Mouse (Mus musculus): ENCODE data around the gene BC048562. TPM values are rescaled to one million over a fixed set of nuclear protein-coding genes. Genes with fewer than 3 reads are reported as not detected.
A peak's percentile ranks its signal among the peaks of the same experiment; 100 is the strongest.

Gene BC048562
- polyA plus RNA-seq, 1 experiment from 2014 or later: not detected

- Histone ChIP-seq H3K27me3 (no peaks in the 10 kb centered on the region), H3K36me3 (replicated peaks) (peaks cover 34% of the 10 kb centered on the region), H3K4me1 (replicated peaks) (peaks cover 29% of the 10 kb centered on the region), H3K9ac (peak overlapping the region; percentile 92), H3K27ac (replicated peaks) (peak overlapping the region; percentile 97), H3K4me3 (replicated peaks) (peak overlapping the region; percentile 96), H3K9me3 (replicated peaks) (no peaks in the 10 kb centered on the region), H3K4me2 (peak overlapping the region; percentile 87)
- ATAC-seq (ENCODE audit: insufficient read depth): no peak
- WGBS (ENCODE audit: insufficient replicate concordance): 70% methylated on average over 26 of the region's 26 CpGs
Observed at GRCm38 (mm10) chr9:108489702-108490558, 53.6 kb downstream of the BC048562 start.

- H3K27ac ChIP-seq (replicated peaks): peak within 1 kb of the TSS; percentile 97
- WGBS (ENCODE audit: insufficient replicate concordance): under 1% methylated on average over 69 of the region's 69 CpGs
- peak within 1 kb of the TSS; percentile 92 for H3K9ac ChIP-seq
- peak; percentile 88 for ATAC-seq (ENCODE audit: insufficient read depth)
- H3K4me3 ChIP-seq (replicated peaks): peak within 1 kb of the TSS; percentile 96
- no peaks in the 10 kb centered on the region for H3K27me3 ChIP-seq
- H3K4me1 ChIP-seq (replicated peaks): peaks cover 29% of the 10 kb centered on the region
- peak within 1 kb of the TSS; percentile 87 for H3K4me2 ChIP-seq
- H3K9me3 ChIP-seq (replicated peaks): no peaks in the 10 kb centered on the region
- peaks cover 42% of the 10 kb centered on the region for H3K36me3 ChIP-seq (replicated peaks)
Observed at GRCm38 (mm10) chr9:108490559-108491285, 54.4 kb downstream of the BC048562 start, which contains the start of gene Usp19. Gene Usp19 (plus strand): TSS chr9:108490602.

DNA sequence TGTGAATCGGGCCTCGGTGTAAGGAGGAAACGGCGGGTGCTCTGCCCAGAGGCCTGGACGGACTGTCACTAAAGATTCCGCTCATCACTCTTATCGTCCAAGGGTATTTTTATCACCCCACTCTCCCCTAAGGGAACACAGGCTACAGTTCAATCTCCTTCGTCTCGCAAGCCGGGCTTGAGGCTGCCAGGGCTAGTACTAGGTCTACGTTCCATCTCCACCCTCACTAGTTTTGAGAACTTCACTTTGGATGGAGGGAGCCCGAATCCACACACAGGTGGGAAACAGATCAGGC lies 55.0 kb downstream of the BC048562 start:
- no peaks in the 10 kb centered on the region for H3K9me3 ChIP-seq (replicated peaks)
- WGBS (ENCODE audit: insufficient replicate concordance): 1% methylated on average over 12 of the region's 12 CpGs
- H3K4me2 ChIP-seq: peak overlapping the region; percentile 87
- peak; percentile 19; the same call in 1 of the 2 replicates for ATAC-seq (ENCODE audit: insufficient read depth)
- H3K27me3 ChIP-seq: no peaks in the 10 kb centered on the region
- H3K27ac ChIP-seq (replicated peaks): peak overlapping the region; percentile 97
- H3K9ac ChIP-seq: peak overlapping the region; percentile 92
- peaks cover 47% of the 10 kb centered on the region for H3K36me3 ChIP-seq (replicated peaks)
- H3K4me1 ChIP-seq (replicated peaks): peaks cover 29% of the 10 kb centered on the region
- H3K4me3 ChIP-seq (replicated peaks): peak overlapping the region; percentile 96

- Histone ChIP-seq H3K4me3 (replicated peaks) (peak overlapping the region; percentile 96), H3K9me3 (replicated peaks) (no peaks in the 10 kb centered on the region), H3K27me3 (no peaks in the 10 kb centered on the region), H3K27ac (replicated peaks) (peak overlapping the region; percentile 97), H3K9ac (peak overlapping the region; percentile 92), H3K36me3 (replicated peaks) (peaks cover 54% of the 10 kb centered on the region), H3K4me1 (replicated peaks) (peaks cover 29% of the 10 kb centered on the region), H3K4me2 (peak overlapping the region; percentile 87)
- no peak for ATAC-seq (ENCODE audit: insufficient read depth)
- WGBS (ENCODE audit: insufficient replicate concordance): 68% methylated on average over 16 of the region's 16 CpGs
Observed at GRCm38 (mm10) chr9:108492043-108492750, 55.9 kb downstream of the BC048562 start.

- Histone ChIP-seq H3K36me3 (replicated peaks) (peaks cover 61% of the 10 kb centered on the region), H3K9ac (no peak overlapping the region), H3K4me1 (replicated peaks) (peaks cover 29% of the 10 kb centered on the region), H3K4me3 (replicated peaks) (no peak overlapping the region), H3K27me3 (no peaks in the 10 kb centered on the region), H3K4me2 (no peak overlapping the region), H3K27ac (replicated peaks) (no peak overlapping the region), H3K9me3 (replicated peaks) (no peaks in the 10 kb centered on the region)
- no peak for ATAC-seq (ENCODE audit: insufficient read depth)
- 88% methylated on average over 8 of the region's 8 CpGs for WGBS (ENCODE audit: insufficient replicate concordance)
Observed at GRCm38 (mm10) chr9:108493246-108493645, 57.0 kb downstream of the BC048562 start.

DNA sequence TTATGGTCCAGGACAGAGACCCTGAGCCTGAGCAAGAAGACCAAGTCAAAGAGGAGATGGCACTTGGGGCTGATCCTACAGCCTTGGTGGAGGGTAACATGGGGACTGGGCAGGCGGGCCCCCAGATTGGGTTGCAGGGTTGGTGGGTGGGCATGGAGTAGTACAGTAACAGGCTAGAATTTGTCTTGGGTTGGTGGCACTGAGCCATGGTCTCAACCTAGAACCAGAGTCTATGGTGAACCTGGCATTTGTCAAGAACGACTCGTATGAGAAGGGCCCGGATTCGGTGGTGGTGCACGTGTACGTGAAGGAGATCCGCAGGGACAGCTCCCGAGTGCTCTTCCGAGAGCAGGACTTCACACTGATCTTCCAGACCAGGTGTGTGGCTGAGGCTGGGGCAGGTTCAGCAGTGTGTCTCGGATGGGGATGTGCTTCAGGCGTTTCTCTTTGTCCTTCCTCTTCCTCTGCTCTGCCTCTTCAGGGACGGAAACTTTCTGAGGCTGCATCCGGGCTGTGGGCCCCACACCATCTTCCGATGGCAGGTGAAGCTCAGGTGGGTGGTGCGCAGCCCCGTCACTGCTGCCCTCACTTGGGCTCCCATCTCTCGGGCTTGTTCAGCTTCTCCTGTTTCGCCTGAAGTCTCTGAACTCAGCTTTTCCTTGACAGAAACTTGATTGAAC lies 58.0 kb downstream of the BC048562 start:
- H3K9ac ChIP-seq: no peak overlapping the region
- no peak overlapping the region for H3K4me3 ChIP-seq (replicated peaks)
- peaks cover 29% of the 10 kb centered on the region for H3K4me1 ChIP-seq (replicated peaks)
- peaks cover 72% of the 10 kb centered on the region for H3K36me3 ChIP-seq (replicated peaks)
- H3K4me2 ChIP-seq: no peak overlapping the region
- 89% methylated on average over 19 of the region's 19 CpGs for WGBS (ENCODE audit: insufficient replicate concordance)
- ATAC-seq (ENCODE audit: insufficient read depth): no peak
- no peaks in the 10 kb centered on the region for H3K9me3 ChIP-seq (replicated peaks)
- no peak overlapping the region for H3K27ac ChIP-seq (replicated peaks)
- no peaks in the 10 kb centered on the region for H3K27me3 ChIP-seq

DNA sequence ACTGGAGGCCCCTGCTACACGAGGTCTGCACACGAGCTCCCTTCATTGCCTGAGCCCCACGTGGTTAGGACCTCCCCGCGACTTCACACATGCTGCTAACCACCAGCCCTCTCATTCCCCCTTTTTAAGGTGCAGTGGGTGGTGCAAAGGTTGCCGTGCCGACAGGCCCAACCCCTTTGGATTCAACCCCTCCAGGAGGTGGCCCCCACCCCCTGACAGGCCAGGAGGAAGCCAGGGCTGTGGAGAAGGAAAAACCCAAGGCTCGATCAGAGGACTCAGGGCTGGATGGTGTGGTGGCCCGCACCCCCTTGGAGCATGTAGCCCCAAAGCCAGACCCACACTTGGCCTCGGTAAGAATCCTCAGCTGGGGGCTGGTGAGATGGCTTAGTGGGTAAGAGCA lies 58.6 kb downstream of the BC048562 start:
- H3K9ac ChIP-seq: no peak overlapping the region
- H3K4me1 ChIP-seq (replicated peaks): peaks cover 25% of the 10 kb centered on the region
- H3K27me3 ChIP-seq: no peaks in the 10 kb centered on the region
- H3K27ac ChIP-seq (replicated peaks): no peak overlapping the region
- no peak for ATAC-seq (ENCODE audit: insufficient read depth)
- 84% methylated on average over 10 of the region's 10 CpGs for WGBS (ENCODE audit: insufficient replicate concordance)
- H3K36me3 ChIP-seq (replicated peaks): peaks cover 78% of the 10 kb centered on the region
- no peaks in the 10 kb centered on the region for H3K9me3 ChIP-seq (replicated peaks)
- H3K4me2 ChIP-seq: no peak overlapping the region
- H3K4me3 ChIP-seq (replicated peaks): no peak overlapping the region

Other genes with a start within 250 kb of the BC048562 start
- gene Bsn, start 246.1 kb upstream of the BC048562 start, polyA plus RNA-seq (2015; fragmentation: Nextera tagmentation; extraction: Ambion mirVana): 1.4 TPM in 2 replicates
- gene Dag1, start 172.5 kb upstream of the BC048562 start, polyA plus RNA-seq (2015; fragmentation: Nextera tagmentation; extraction: Ambion mirVana): 16.0 and 18.2 TPM in 2 replicates
- 5.8 and 6.7 TPM in 2 replicates for gene Nicn1, start 146.1 kb upstream of the BC048562 start, polyA plus RNA-seq (2015; fragmentation: Nextera tagmentation; extraction: Ambion mirVana)
- gene Amt, start 139.6 kb upstream of the BC048562 start, polyA plus RNA-seq (2015; fragmentation: Nextera tagmentation; extraction: Ambion mirVana): 11.9 and 13.3 TPM in 2 replicates
- 190 and 202 TPM in 2 replicates for gene Rhoa, start 130.4 kb upstream of the BC048562 start, polyA plus RNA-seq (2015; fragmentation: Nextera tagmentation; extraction: Ambion mirVana)
- 14.1 and 14.4 TPM in 2 replicates for gene Tcta, start 130.3 kb upstream of the BC048562 start, polyA plus RNA-seq (2015; fragmentation: Nextera tagmentation; extraction: Ambion mirVana)
- gene Gpx1, start 97.6 kb upstream of the BC048562 start, polyA plus RNA-seq (2015; fragmentation: Nextera tagmentation; extraction: Ambion mirVana): 6,133 and 6,280 TPM in 2 replicates
- 65.1 and 76.5 TPM in 2 replicates for gene Usp4, start 88.6 kb upstream of the BC048562 start, polyA plus RNA-seq (2015; fragmentation: Nextera tagmentation; extraction: Ambion mirVana)
- gene 1700102P08Rik, start 43.7 kb upstream of the BC048562 start, polyA plus RNA-seq (2015; fragmentation: Nextera tagmentation; extraction: Ambion mirVana): 0.41 and 0.86 TPM in 2 replicates
- gene Ccdc36, start 8.0 kb upstream of the BC048562 start, polyA plus RNA-seq (2015; fragmentation: Nextera tagmentation; extraction: Ambion mirVana): 0.03 and 0.17 TPM in 2 replicates
- 18.7 and 19.4 TPM in 2 replicates for gene Ccdc71, start 24.0 kb downstream of the BC048562 start, polyA plus RNA-seq (2015; fragmentation: Nextera tagmentation; extraction: Ambion mirVana)
- 12.5 and 15.9 TPM in 2 replicates for gene Klhdc8b, start 25.1 kb downstream of the BC048562 start, polyA plus RNA-seq (2015; fragmentation: Nextera tagmentation; extraction: Ambion mirVana)
- 8.5 and 9.0 TPM in 2 replicates for gene Lamb2, start 43.3 kb downstream of the BC048562 start, polyA plus RNA-seq (2015; fragmentation: Nextera tagmentation; extraction: Ambion mirVana)
- gene Usp19, start 54.1 kb downstream of the BC048562 start, polyA plus RNA-seq (2015; fragmentation: Nextera tagmentation; extraction: Ambion mirVana): 26.1 and 31.1 TPM in 2 replicates
- gene Qars, start 71.2 kb downstream of the BC048562 start, polyA plus RNA-seq (2015; fragmentation: Nextera tagmentation; extraction: Ambion mirVana): 52.6 and 61.9 TPM in 2 replicates
- 43.0 and 43.5 TPM in 2 replicates for gene Qrich1, start 80.3 kb downstream of the BC048562 start, polyA plus RNA-seq (2015; fragmentation: Nextera tagmentation; extraction: Ambion mirVana)
- gene Impdh2, start 123.8 kb downstream of the BC048562 start, polyA plus RNA-seq (2015; fragmentation: Nextera tagmentation; extraction: Ambion mirVana): 91.3 and 93.7 TPM in 2 replicates
- 25.6 and 26.2 TPM in 2 replicates for gene Ndufaf3, start 131.0 kb downstream of the BC048562 start, polyA plus RNA-seq (2015; fragmentation: Nextera tagmentation; extraction: Ambion mirVana)
- 29.2 and 34.2 TPM in 2 replicates for gene Dalrd3, start 133.4 kb downstream of the BC048562 start, polyA plus RNA-seq (2015; fragmentation: Nextera tagmentation; extraction: Ambion mirVana)
- 11.4 and 12.1 TPM in 2 replicates for gene Wdr6, start 142.3 kb downstream of the BC048562 start, polyA plus RNA-seq (2015; fragmentation: Nextera tagmentation; extraction: Ambion mirVana)
- 0.36 and 0.41 TPM in 2 replicates for gene P4htm, start 161.2 kb downstream of the BC048562 start, polyA plus RNA-seq (2015; fragmentation: Nextera tagmentation; extraction: Ambion mirVana)
- gene Arih2, start 212.9 kb downstream of the BC048562 start, polyA plus RNA-seq (2015; fragmentation: Nextera tagmentation; extraction: Ambion mirVana): 29.7 and 32.3 TPM in 2 replicates
- gene Slc25a20, start 225.6 kb downstream of the BC048562 start, polyA plus RNA-seq (2015; fragmentation: Nextera tagmentation; extraction: Ambion mirVana): 25.4 and 26.8 TPM in 2 replicates